Mouse (Mus musculus) lung, adult 18-20 months (tissue): ENCODE results near the gene Hoxa1.

Experiments used
- DNase-seq, 2 experiments: peaks; one replicate each; pipeline ENCODE4 v3.0.0; 2022; ENCODE audit warnings: mixed read lengths in 2 of 2

Gene Hoxa1

DNA sequence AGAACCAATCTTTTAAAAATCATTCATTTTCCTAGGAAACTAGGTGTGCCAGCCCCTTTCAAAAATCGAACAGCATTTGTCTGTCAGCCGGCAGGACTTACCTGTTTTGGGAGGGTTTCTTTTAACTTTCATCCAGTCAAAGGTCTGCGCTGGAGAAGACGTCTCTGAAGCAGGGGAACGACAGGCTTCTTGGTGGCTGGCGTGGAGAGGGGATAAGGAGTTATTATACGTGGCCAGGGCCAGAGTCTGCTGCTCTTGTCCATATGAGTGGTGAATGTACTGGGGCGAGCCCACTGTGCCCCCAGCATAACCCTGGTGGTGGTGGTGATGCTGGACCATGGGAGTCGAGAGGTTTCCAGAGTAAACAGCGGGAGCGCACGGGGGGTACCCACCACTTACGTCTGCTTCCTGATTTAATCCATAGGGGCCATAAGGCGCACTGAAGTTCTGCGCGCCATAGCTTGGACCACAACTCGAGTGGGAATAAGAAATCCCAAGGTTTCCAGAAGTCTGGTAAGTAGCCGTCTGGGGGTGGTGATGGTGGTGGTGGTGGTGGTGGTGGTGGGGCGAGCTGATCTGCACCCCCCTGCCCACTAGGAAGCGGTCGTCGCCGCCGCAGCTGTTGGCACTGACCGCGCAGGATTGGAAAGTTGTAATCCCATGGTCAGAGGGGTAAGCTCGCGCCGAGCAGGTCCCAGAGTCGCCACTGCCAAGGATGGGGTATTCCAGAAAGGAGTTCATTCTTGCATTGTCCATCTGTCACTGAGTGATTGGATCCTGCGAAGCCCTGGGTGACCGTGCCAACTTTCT is 446 bp downstream of the Hoxa1 start:
- DNase-seq, result no peak

DNA sequence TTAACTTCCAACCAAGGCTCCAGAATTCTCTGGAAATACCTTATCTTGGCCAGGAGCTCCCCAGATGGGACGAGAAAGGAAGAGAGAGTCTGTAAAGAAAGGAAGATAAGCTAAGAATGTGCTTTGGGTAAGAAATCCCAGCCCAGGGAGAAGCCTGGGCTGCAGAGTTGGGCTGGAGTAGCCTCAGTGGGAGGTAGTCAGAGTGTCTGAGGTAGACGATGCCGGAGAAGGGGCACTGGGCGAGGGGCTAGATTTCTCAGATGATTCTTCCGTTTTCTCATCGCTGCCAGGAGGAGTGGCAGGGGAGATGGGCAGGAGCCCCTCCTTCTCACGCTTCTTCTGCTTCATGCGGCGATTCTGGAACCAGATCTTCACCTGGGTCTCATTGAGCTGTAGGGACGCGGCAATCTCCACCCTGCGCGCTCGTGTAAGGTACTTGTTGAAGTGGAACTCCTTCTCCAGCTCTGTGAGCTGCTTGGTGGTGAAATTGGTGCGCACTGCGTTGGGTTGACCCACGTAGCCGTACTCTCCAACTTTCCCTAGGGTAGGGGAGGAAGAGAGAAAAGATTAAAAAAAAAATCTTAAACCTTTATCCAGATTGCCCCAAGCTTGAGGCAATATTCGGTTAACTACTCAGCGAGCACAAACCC is 1.4 kb downstream of the Hoxa1 start:
- no peak for DNase-seq

GRCm38 (mm10) chr6:52155471-52155870 is 2.6 kb downstream of the Hoxa1 start:
- no peak for DNase-seq

DNA sequence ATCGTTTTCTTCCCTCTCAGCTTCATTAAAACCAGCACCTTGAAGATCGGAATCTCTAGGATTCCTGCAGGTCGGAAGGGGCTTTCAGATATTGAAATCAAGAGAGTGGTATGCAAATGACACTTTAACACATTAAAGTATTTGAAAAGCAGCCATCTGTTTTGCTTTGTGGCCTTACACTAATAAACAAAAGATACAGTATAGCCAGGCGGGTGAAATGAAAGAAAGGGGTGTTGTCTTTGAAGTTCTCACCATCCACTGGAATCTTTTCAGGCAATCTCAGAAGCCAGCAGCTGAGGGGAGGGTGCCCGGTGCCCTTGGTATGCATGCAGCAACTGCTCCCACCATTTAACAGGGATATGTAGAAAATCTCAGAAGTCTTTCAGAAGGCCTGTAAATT is 4.1 kb downstream of the Hoxa1 start:
- DNase-seq, result no peak

GRCm38 (mm10) chr6:52153270-52153669 is 4.8 kb downstream of the Hoxa1 start:
- no peak for DNase-seq

DNA sequence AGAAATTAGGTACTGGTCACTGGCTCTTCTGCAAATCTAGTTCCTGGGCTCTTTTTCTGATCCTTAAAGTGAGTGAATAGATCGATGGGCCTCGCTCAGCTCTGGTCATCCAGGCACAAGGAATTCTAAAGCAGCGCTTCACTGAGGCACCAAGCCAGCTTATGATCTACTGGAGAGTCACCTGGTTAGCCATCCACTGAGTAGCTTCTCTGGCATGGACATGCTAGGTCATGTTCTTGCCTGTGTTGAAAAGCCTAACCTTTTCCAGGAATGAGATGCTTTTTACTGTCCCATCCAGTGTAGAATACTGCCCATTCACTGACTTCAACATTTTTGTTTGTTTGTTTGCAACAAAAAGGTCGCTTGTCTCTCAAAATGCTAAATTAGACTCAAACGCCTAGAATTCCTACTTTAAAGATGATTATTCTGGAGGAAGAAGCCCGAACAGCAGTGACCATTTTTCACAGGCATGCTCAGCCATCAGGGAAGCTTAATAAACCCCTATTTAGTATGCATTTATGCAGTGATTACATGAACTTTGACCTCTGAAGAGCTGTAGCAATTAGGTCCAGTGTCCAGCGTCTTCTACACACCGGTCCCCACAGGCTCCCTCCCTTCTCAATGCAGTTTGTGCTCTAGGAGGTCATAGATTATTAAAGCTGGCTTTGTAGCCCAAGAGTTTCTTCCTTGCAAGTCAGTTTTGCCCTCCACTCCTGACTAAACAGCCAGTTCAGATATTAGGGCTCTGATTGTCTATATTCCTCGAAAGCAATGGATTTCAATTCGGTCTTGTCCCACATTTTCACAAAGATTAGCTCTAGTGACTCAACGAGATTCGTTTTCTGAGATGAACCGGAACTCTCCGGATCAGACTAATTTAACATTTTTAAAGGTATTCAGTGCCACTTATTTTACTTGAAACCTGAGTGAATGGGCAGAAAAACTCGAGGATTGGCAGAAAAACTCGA is 5.6 kb downstream of the Hoxa1 start:
- DNase-seq, result no peak

DNA sequence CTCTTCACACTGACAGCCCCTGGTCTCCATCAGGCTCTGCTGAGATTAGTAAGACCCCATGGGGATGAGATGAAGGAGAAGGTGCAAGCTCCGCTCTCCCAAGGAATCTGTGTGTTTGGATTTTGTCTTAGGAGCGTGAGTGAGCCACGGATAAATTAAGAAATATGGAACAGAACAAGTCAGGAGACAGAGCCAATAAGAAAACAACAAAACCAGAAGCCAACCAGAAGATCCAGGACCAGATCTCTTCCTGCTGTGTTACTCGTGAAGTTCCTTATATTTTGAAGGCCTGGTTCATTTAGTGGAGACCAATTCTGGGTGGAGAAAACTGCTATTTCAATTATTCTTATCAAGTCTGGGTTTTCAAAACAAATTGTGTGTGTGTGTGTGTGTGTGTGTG is 6.5 kb downstream of the Hoxa1 start:
- DNase-seq, result no peak

GRCm38 (mm10) chr6:52150401-52150966 is 7.6 kb downstream of the Hoxa1 start:
- no peak for DNase-seq

GRCm38 (mm10) chr6:52139115-52139514 is 19.0 kb downstream of the Hoxa1 start:
- no peak for DNase-seq

- no peak for DNase-seq
These were observed 19.5 kb downstream of the Hoxa1 start for GRCm38 (mm10) chr6:52138576-52138975.

DNA sequence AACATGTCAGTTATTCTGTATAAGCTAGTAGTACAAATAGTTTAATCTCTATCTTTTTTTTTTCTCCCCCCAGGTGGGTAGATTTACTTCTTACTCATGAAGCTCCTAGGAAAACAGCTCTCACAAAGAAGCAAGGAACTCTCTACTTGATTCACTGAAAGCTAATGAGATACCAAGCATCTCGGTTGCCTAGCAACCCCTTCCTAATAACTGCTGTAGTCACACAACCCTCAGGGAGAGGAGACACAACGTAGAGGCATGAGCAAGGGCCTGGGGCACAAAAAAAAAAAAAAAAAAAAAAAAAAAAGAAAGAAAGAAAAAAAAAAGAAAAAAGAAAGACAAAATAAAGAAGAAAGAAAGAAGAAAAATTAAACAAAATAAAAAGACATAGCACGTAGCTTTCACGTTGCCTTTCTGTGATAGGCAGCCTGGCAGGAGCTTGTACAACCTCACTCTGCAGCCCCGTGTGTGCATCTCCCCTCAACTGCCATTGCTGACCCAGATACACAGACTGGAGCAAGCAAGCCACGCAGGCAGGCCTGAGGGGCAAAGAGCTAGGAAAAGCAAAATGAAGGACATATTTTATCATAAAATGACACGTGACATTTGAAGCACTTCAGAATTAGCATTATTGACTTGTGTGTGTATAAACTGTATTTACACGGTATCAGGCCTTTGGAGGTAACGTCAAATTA is 20.1 kb downstream of the Hoxa1 start:
- no peak for DNase-seq

GRCm38 (mm10) chr6:52123673-52124072 is 34.4 kb downstream of the Hoxa1 start:
- DNase-seq, result no peak

DNA sequence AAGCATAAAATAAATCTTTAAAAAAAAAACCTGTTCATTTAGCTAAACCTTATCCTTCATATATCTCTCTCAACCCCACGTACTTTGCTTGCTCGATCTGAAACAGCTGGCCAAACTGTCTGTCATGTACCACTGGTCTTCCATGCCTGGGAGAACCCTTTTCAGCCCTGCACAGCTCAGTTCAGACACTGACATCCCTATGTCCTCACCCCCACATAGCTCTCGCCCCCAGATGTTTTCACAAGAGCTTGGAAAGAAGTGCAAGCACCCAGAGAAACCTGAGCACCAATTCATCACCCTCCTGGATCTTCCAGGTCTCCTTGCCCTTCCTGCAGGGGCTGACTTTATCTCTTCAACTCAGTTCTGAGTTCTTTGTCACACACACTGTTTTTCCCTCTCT is 36.9 kb downstream of the Hoxa1 start:
- no peak for DNase-seq

GRCm38 (mm10) chr6:52118903-52119635 is 39.0 kb downstream of the Hoxa1 start:
- DNase-seq, result no peak

- DNase-seq, result no peak
These were observed 42.2 kb downstream of the Hoxa1 start for GRCm38 (mm10) chr6:52115899-52116298.

DNA sequence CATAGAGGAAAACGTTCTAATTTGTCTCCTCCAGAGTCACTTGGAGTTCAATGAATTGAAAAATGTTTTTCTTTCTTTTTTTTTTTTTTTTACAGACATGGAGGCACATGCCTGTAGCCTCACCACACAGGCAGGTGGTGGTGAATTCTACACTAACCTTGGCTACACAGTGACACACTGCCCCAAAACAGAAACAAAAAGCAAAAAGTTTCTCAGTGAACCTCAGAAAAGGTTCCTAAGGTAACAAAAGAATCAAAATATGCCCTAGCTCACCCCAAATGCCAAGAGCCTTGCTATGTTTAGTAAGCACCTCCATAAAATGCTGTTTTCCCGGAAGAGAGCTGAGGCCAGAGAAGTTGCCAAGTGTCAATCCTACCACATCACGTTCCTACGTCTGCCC is 46.3 kb downstream of the Hoxa1 start:
- no peak for DNase-seq

GRCm38 (mm10) chr6:52107400-52107799 is 50.7 kb downstream of the Hoxa1 start:
- no peak for DNase-seq

- DNase-seq, result no peak
These were observed 51.4 kb downstream of the Hoxa1 start for GRCm38 (mm10) chr6:52106716-52107115.

DNA sequence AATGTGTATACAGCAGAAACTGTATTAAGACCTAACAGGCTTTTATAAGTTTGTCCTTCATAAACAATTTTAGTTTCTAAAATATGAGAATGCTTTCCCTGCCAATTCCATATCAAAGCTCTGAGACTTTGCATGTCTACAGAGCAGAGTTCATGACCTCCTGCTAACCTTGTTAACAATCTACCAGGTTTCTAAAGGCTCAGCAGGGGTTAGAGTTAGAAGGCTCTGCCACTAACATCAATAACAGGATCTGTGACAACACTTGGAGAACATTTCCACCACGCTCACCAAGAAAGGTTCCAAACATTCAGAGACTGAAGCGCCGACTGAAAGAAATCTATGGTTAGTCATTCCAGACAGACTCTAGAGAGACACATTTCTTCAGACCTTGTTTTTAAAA is 51.9 kb downstream of the Hoxa1 start:
- DNase-seq, result no peak
